Mouse (Mus musculus) kidney, embryonic 16.5 days (tissue): ENCODE results near the gene Lpin3. TPM values are rescaled to one million over a fixed set of nuclear protein-coding genes. Genes with fewer than 3 reads are reported as not detected.

Source experiments
- ATAC-seq: fragments of 200-750 bp; cut with Nextera tagmentation; 2 replicates; pipeline ENCODE4 v1.8.0; 2017; ENCODE audit warnings: moderate TSS enrichment; ENCODE audit not compliant: low FRiP score, low TSS enrichment
- H3K27ac ChIP-seq: fragments of 300-500 bp; sonication (generic); 2 replicates; pipeline ENCODE4 v1.5.1; 2014; ENCODE audit warnings: low read length
- H3K27me3 ChIP-seq: fragments of 300-500 bp; sonication (generic); 2 replicates; pipeline ENCODE4 v1.6.1; 2014; ENCODE audit warnings: low read length, control low read depth, mixed read lengths; ENCODE audit not compliant: insufficient read depth
- H3K36me3 ChIP-seq: fragments of 300-500 bp; sonication (generic); 2 replicates; pipeline ENCODE4 v1.6.1; 2014; ENCODE audit warnings: low read length, control low read depth, mixed read lengths; ENCODE audit not compliant: insufficient read depth
- H3K4me1 ChIP-seq: fragments of 300-500 bp; sonication (generic); 2 replicates; pipeline ENCODE4 v1.6.1; 2014; ENCODE audit warnings: low read length, control low read depth, mixed read lengths; ENCODE audit not compliant: insufficient read depth
- H3K4me2 ChIP-seq: fragments of 300-500 bp; sonication (generic); replicated peaks from 2 replicates; pipeline ENCODE4 v1.6.1; 2014; ENCODE audit warnings: low read depth, low read length
- H3K4me3 ChIP-seq: fragments of 300-500 bp; sonication (generic); 2 replicates; pipeline ENCODE4 v1.5.1; 2014; ENCODE audit warnings: mild to moderate bottlenecking, low read length
- H3K9ac ChIP-seq: fragments of 300-500 bp; sonication (generic); replicated peaks from 2 replicates; pipeline ENCODE4 v1.6.1; 2014; ENCODE audit warnings: low read length
- H3K9me3 ChIP-seq: fragments of 300-500 bp; sonication (generic); 2 replicates; pipeline ENCODE4 v1.6.1; 2016; ENCODE audit warnings: low read length, control low read depth
- WGBS: fragments of 180-500 bp; shearing (Covaris S2); extraction: QIAGEN DNeasy Blood & Tissue Kit; methylation state at CpG from one replicate; pipeline ENCODE4 v1.1.7; 2014; 5-methylcytosine and 5-hydroxymethylcytosine counted together
- polyA plus RNA-seq: library from polyadenylated mRNA; unstranded; fragments of >200 nt; fragmentation: Nextera tagmentation; extraction: Ambion mirVana; gene quantifications from 2 replicates; pipeline ENCODE4 v1.2.1, GENCODE M21; 2015

Lpin3 gene
- polyA plus RNA-seq, 1 experiment from 2014 or later, result 3.5 TPM

GRCm38 (mm10) chr2:160921285-160921684 is 40.8 kb downstream of the Lpin3 start:
- WGBS, result 68% methylated on average over 3 of the region's 7 CpGs
- ATAC-seq, result no peak

GRCm38 (mm10) chr2:160925203-160925602 is 44.7 kb downstream of the Lpin3 start:
- H3K4me2 ChIP-seq, result no peak overlapping the region
- no peak overlapping the region for H3K4me3 ChIP-seq
- H3K27ac ChIP-seq, result no peak overlapping the region
- H3K9me3 ChIP-seq, result no peaks in the 10 kb centered on the region
- WGBS, result 82% methylated on average over 9 of the region's 9 CpGs
- no peaks in the 10 kb centered on the region for H3K36me3 ChIP-seq
- H3K4me1 ChIP-seq, result no peaks in the 10 kb centered on the region
- H3K27me3 ChIP-seq, result no peaks in the 10 kb centered on the region
- ATAC-seq, result no peak
- H3K9ac ChIP-seq, result no peak overlapping the region

More at GRCm38 (mm10) chr2:160921285-160921684, 40.8 kb downstream of the Lpin3 start:
- H3K27ac ChIP-seq, result no peak overlapping the region
- H3K4me3 ChIP-seq, result no peak overlapping the region
- no peaks in the 10 kb centered on the region for H3K4me1 ChIP-seq
- no peaks in the 10 kb centered on the region for H3K27me3 ChIP-seq
- H3K9ac ChIP-seq, result no peak overlapping the region
- H3K36me3 ChIP-seq, result no peaks in the 10 kb centered on the region
- no peak overlapping the region for H3K4me2 ChIP-seq
- no peaks in the 10 kb centered on the region for H3K9me3 ChIP-seq

GRCm38 (mm10) chr2:160931378-160931777 is 50.9 kb downstream of the Lpin3 start:
- Histone ChIP-seq H3K4me3 (no peak overlapping the region), H3K27ac (no peak overlapping the region), H3K4me2 (no peak overlapping the region), H3K9me3 (0 out of 2 replicates have a peak, but pooled peaks cover 3% of the 10 kb centered on the region), H3K27me3 (no peaks in the 10 kb centered on the region), H3K36me3 (no peaks in the 10 kb centered on the region), H3K4me1 (no peaks in the 10 kb centered on the region), H3K9ac (no peak overlapping the region)
- 92% methylated on average over 5 of the region's 5 CpGs for WGBS
- no peak for ATAC-seq

- no peak overlapping the region for H3K4me2 ChIP-seq
- no peak overlapping the region for H3K4me3 ChIP-seq
- H3K36me3 ChIP-seq, result no peaks in the 10 kb centered on the region
- no peaks in the 10 kb centered on the region for H3K4me1 ChIP-seq
- H3K27ac ChIP-seq, result no peak overlapping the region
- no peak overlapping the region for H3K9ac ChIP-seq
- H3K27me3 ChIP-seq, result no peaks in the 10 kb centered on the region
- WGBS, result 56% methylated on average over 8 of the region's 8 CpGs
- no peak for ATAC-seq
- 0 out of 2 replicates have a peak, but pooled peaks cover 3% of the 10 kb centered on the region for H3K9me3 ChIP-seq
Observed at GRCm38 (mm10) chr2:160932325-160932724, 51.9 kb downstream of the Lpin3 start.

GRCm38 (mm10) chr2:160932981-160933380 is 52.5 kb downstream of the Lpin3 start:
- Histone ChIP-seq H3K27ac (no peak overlapping the region), H3K9ac (no peak overlapping the region), H3K4me2 (no peak overlapping the region), H3K4me1 (no peaks in the 10 kb centered on the region), H3K27me3 (no peaks in the 10 kb centered on the region), H3K36me3 (no peaks in the 10 kb centered on the region), H3K9me3 (0 out of 2 replicates have a peak, but pooled peaks cover 3% of the 10 kb centered on the region), H3K4me3 (no peak overlapping the region)
- ATAC-seq, result no peak
- 68% methylated on average over 3 of the region's 3 CpGs for WGBS

GRCm38 (mm10) chr2:160933890-160934289 is 53.4 kb downstream of the Lpin3 start:
- 0 out of 2 replicates have a peak, but pooled peaks cover 3% of the 10 kb centered on the region for H3K9me3 ChIP-seq
- no peaks in the 10 kb centered on the region for H3K36me3 ChIP-seq
- H3K27me3 ChIP-seq, result no peaks in the 10 kb centered on the region
- no peak overlapping the region for H3K9ac ChIP-seq
- no peak for ATAC-seq
- H3K27ac ChIP-seq, result no peak overlapping the region
- no peaks in the 10 kb centered on the region for H3K4me1 ChIP-seq
- no peak overlapping the region for H3K4me2 ChIP-seq
- no peak overlapping the region for H3K4me3 ChIP-seq
- 73% methylated on average over 5 of the region's 5 CpGs for WGBS

GRCm38 (mm10) chr2:160934451-160934850 is 54.0 kb downstream of the Lpin3 start:
- no peaks in the 10 kb centered on the region for H3K27me3 ChIP-seq
- no peak for ATAC-seq
- no peak overlapping the region for H3K4me2 ChIP-seq
- 0 out of 2 replicates have a peak, but pooled peaks cover 3% of the 10 kb centered on the region for H3K9me3 ChIP-seq
- no peaks in the 10 kb centered on the region for H3K36me3 ChIP-seq
- no peak overlapping the region for H3K4me3 ChIP-seq
- H3K9ac ChIP-seq, result no peak overlapping the region
- 79% methylated on average over 4 of the region's 4 CpGs for WGBS
- H3K4me1 ChIP-seq, result no peaks in the 10 kb centered on the region
- H3K27ac ChIP-seq, result no peak overlapping the region

GRCm38 (mm10) chr2:160940930-160941709 is 60.6 kb downstream of the Lpin3 start:
- WGBS, result 55% methylated on average over 17 of the region's 17 CpGs
- Histone ChIP-seq H3K9ac (no peak overlapping the region), H3K27ac (no peak overlapping the region), H3K27me3 (no peaks in the 10 kb centered on the region), H3K36me3 (no peaks in the 10 kb centered on the region), H3K4me3 (no peak overlapping the region), H3K9me3 (no peaks in the 10 kb centered on the region), H3K4me1 (0 out of 2 replicates have a peak, but pooled peaks cover 4% of the 10 kb centered on the region), H3K4me2 (no peak overlapping the region)
- 0 out of 2 replicates have a peak, but pooled peaks have one; percentile 28 for ATAC-seq

- Histone ChIP-seq H3K27me3 (no peaks in the 10 kb centered on the region), H3K27ac (no peak overlapping the region), H3K36me3 (0 out of 2 replicates have a peak, but pooled peaks cover 6% of the 10 kb centered on the region), H3K9me3 (no peaks in the 10 kb centered on the region), H3K4me3 (no peak overlapping the region), H3K4me2 (no peak overlapping the region), H3K4me1 (0 out of 2 replicates have a peak, but pooled peaks cover 4% of the 10 kb centered on the region), H3K9ac (no peak overlapping the region)
- WGBS, result 65% methylated on average over 3 of the region's 3 CpGs
- ATAC-seq, result no peak
Observed at GRCm38 (mm10) chr2:160942443-160942842, 62.0 kb downstream of the Lpin3 start.

- Histone ChIP-seq H3K9me3 (no peaks in the 10 kb centered on the region), H3K4me1 (no peaks in the 10 kb centered on the region), H3K9ac (no peak overlapping the region), H3K4me3 (no peak overlapping the region), H3K4me2 (no peak overlapping the region), H3K27me3 (no peaks in the 10 kb centered on the region), H3K27ac (no peak overlapping the region), H3K36me3 (peaks cover 67% of the 10 kb centered on the region)
- 63% methylated on average over 4 of the region's 4 CpGs for WGBS
- ATAC-seq, result no peak
Observed at GRCm38 (mm10) chr2:160951595-160951994, 71.1 kb downstream of the Lpin3 start.
